Mouse (Mus musculus) stomach, embryonic 15.5 days (tissue): ENCODE measurements around the gene Plcb4. TPM values are rescaled to one million over a fixed set of nuclear protein-coding genes. Genes with fewer than 3 reads are reported as not detected.

Source experiments
- ATAC-seq: fragments of 200-750 bp; cut with Nextera tagmentation; 2 replicates; pipeline ENCODE4 v1.8.0; 2017; ENCODE audit warnings: low read depth, moderate number of reproducible peaks, moderate TSS enrichment; ENCODE audit not compliant: insufficient read depth, low FRiP score
- H3K27ac ChIP-seq: fragments of 300-500 bp; sonication (generic); 2 replicates; pipeline ENCODE4 v1.5.1; 2015; ENCODE audit warnings: mild to moderate bottlenecking, inconsistent platforms
- H3K27me3 ChIP-seq: fragments of 300-500 bp; sonication (generic); replicated peaks from 2 replicates; pipeline ENCODE4 v1.6.1; 2015; ENCODE audit warnings: inconsistent platforms
- H3K36me3 ChIP-seq: fragments of 300-500 bp; sonication (generic); 2 replicates; pipeline ENCODE4 v1.6.1; 2015; ENCODE audit warnings: inconsistent platforms
- H3K4me1 ChIP-seq: fragments of 300-500 bp; sonication (generic); 2 replicates; pipeline ENCODE4 v1.6.1; 2015; ENCODE audit warnings: inconsistent platforms
- H3K4me2 ChIP-seq: fragments of 300-500 bp; sonication (generic); 2 replicates; pipeline ENCODE4 v1.6.1; 2015; ENCODE audit warnings: mild to moderate bottlenecking, inconsistent platforms
- H3K4me3 ChIP-seq: fragments of 300-500 bp; sonication (generic); replicated peaks from 2 replicates; pipeline ENCODE4 v1.5.1; 2015; ENCODE audit warnings: inconsistent platforms
- H3K9ac ChIP-seq: fragments of 300-500 bp; sonication (generic); 2 replicates; pipeline ENCODE4 v1.6.1; 2015; ENCODE audit warnings: inconsistent platforms
- H3K9me3 ChIP-seq: fragments of 300-500 bp; sonication (generic); 2 replicates; pipeline ENCODE4 v1.6.1; 2016; ENCODE audit warnings: inconsistent platforms
- WGBS: fragments of 180-500 bp; shearing (Covaris S2); methylation state at CpG from one replicate; pipeline ENCODE4 v1.1.7; 2015; 5-methylcytosine and 5-hydroxymethylcytosine counted together
- polyA plus RNA-seq: library from polyadenylated mRNA; unstranded; fragments of >200 nt; fragmentation: Nextera tagmentation; extraction: Ambion mirVana; gene quantifications from 2 replicates; pipeline ENCODE4 v1.2.1, GENCODE M21; 2015

Gene Plcb4
- polyA plus RNA-seq, 1 experiment from 2014 or later = 24.7 TPM

DNA sequence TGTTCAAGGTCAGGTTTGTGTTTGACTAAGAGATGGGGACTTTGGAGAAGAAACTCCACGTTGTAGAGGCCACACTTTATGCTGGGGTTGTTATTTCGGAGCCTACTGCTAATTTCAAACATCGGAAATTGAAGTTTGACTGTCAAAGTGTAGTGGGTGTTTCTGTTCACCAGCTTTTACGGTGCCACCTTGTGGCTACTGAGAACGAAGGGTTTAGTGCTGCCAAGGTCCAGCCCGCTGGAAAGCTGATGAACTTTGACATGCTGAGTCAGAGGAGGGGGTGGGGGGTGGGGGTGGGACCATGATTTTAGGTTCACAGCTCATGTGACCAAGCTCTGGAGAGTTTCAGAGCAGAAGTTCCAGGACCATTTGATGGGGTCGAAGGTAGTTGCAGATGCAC is 86.3 kb downstream of the Plcb4 start:
- Histone ChIP-seq H3K4me2 (no peak overlapping the region), H3K9ac (no peak overlapping the region), H3K9me3 (no peaks in the 10 kb centered on the region), H3K27me3 (no peaks in the 10 kb centered on the region), H3K27ac (no peak overlapping the region), H3K36me3 (no peaks in the 10 kb centered on the region), H3K4me1 (peaks cover 10% of the 10 kb centered on the region; the same call in 1 of the 2 replicates), H3K4me3 (no peak overlapping the region)
- no peak for ATAC-seq
- WGBS = 51% methylated on average over 7 of the region's 7 CpGs

DNA sequence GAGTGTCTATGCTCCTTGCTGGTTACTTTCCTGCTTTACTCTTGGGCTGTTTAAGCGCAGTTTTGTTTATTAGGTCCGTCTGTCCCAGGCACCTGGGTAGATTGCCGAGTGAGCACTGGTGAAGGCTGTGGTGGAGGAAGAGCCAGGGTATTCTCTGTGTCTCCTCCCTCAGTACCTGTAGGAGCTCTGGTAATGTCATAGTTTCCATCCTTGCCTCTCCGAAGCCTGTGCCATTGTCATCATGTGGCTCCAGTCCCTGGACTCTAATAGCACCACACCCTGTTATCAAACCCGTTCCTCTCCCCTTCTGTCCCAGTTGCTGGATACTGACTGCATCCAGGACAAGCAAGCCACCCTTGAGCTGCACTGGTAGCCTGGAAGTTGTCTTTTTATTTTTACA is 89.6 kb downstream of the Plcb4 start:
- Histone ChIP-seq H3K27ac (no peak overlapping the region), H3K27me3 (no peaks in the 10 kb centered on the region), H3K4me1 (peaks cover 7% of the 10 kb centered on the region; the same call in 1 of the 2 replicates), H3K4me3 (no peak overlapping the region), H3K36me3 (no peaks in the 10 kb centered on the region), H3K9me3 (no peaks in the 10 kb centered on the region), H3K9ac (no peak overlapping the region), H3K4me2 (no peak overlapping the region)
- no peak for ATAC-seq
- WGBS = 69% methylated on average over 5 of the region's 5 CpGs

- H3K27me3 ChIP-seq = no peaks in the 10 kb centered on the region
- no peak for ATAC-seq
- no peak overlapping the region for H3K9ac ChIP-seq
- WGBS = 62% methylated on average over 15 of the region's 15 CpGs
- H3K27ac ChIP-seq = no peak overlapping the region
- H3K4me3 ChIP-seq = no peak overlapping the region
- no peaks in the 10 kb centered on the region for H3K9me3 ChIP-seq
- H3K4me1 ChIP-seq = peaks cover 7% of the 10 kb centered on the region; the same call in 1 of the 2 replicates
- H3K36me3 ChIP-seq = no peaks in the 10 kb centered on the region
- H3K4me2 ChIP-seq = no peak overlapping the region
These were observed 90.8 kb downstream of the Plcb4 start for GRCm38 (mm10) chr2:135749606-135750005.

GRCm38 (mm10) chr2:135750748-135751147 is 91.9 kb downstream of the Plcb4 start:
- Histone ChIP-seq H3K27ac (no peak overlapping the region), H3K36me3 (no peaks in the 10 kb centered on the region), H3K27me3 (no peaks in the 10 kb centered on the region), H3K9ac (no peak overlapping the region), H3K4me1 (0 out of 2 replicates have a peak, but pooled peaks cover 3% of the 10 kb centered on the region), H3K4me3 (no peak overlapping the region), H3K4me2 (no peak overlapping the region), H3K9me3 (no peaks in the 10 kb centered on the region)
- ATAC-seq = peak; percentile 39; the same call in 1 of the 2 replicates
- 59% methylated on average over 5 of the region's 5 CpGs for WGBS

DNA sequence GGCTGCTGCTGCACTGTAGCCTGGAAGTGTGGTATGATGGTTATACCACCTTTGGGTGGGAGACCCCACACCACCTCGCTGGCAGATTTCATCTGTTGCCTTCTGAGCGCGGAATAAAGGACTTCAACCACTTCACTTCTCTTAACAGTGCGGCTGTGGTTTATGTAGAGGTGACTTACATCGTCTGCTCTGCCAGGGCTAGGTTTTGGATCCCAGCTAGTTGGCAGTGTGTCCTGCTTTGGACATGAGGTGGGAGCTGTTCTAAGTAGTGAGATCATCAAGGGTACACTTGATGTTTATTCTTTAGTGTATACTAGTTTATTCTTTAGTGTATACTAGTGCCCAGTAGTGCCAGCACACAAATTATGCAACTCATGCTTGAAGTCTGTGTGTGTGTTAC is 97.0 kb downstream of the Plcb4 start:
- ATAC-seq = no peak
- no peak overlapping the region for H3K27ac ChIP-seq
- H3K27me3 ChIP-seq = no peaks in the 10 kb centered on the region
- no peak overlapping the region for H3K4me2 ChIP-seq
- no peaks in the 10 kb centered on the region for H3K36me3 ChIP-seq
- 92% methylated on average over 5 of the region's 5 CpGs for WGBS
- no peaks in the 10 kb centered on the region for H3K9me3 ChIP-seq
- H3K9ac ChIP-seq = no peak overlapping the region
- no peak overlapping the region for H3K4me3 ChIP-seq
- H3K4me1 ChIP-seq = 0 out of 2 replicates have a peak, but pooled peaks cover under 1% of the 10 kb centered on the region

- Histone ChIP-seq H3K4me1 (no peaks in the 10 kb centered on the region), H3K4me2 (no peak overlapping the region), H3K36me3 (no peaks in the 10 kb centered on the region), H3K9ac (no peak overlapping the region), H3K27ac (no peak overlapping the region), H3K9me3 (no peaks in the 10 kb centered on the region), H3K4me3 (no peak overlapping the region), H3K27me3 (no peaks in the 10 kb centered on the region)
- no peak for ATAC-seq
- WGBS = 94% methylated on average over 3 of the region's 3 CpGs
These were observed 98.7 kb downstream of the Plcb4 start for GRCm38 (mm10) chr2:135757478-135757877.

DNA sequence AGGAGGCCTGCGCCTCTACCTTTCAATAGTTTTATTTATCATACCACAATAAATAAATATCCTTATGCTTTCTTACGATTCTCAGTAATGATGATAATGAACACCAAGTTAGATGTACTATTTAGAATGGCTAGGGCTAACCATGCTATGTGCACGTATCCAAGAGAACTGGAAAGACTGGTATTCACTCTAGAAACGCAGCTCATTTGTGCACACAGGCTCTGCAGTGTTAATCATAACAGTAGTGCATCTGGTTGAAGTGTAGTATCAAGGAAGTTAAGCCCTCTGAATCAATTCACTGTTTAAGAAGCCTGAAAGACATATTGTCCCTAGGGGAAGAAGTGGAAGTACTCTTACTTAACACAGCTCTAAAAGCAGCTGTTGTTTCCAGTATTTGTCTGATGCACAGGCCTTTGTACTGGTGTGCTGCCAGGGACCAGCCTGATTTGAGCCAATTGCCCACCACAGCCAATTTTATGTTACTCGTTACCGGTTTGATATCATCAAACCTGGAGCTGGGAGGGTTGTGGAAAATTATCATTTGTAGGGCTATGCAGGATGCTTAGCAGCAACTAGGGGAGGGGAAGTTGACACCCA is 100.8 kb downstream of the Plcb4 start:
- H3K9ac ChIP-seq = no peak overlapping the region
- no peaks in the 10 kb centered on the region for H3K4me1 ChIP-seq
- WGBS = 63% methylated on average over 6 of the region's 6 CpGs
- no peak overlapping the region for H3K4me3 ChIP-seq
- H3K9me3 ChIP-seq = no peaks in the 10 kb centered on the region
- no peak overlapping the region for H3K4me2 ChIP-seq
- H3K27me3 ChIP-seq = no peaks in the 10 kb centered on the region
- no peak; the same call in 1 of the 2 replicates for ATAC-seq
- H3K27ac ChIP-seq = no peak overlapping the region
- no peaks in the 10 kb centered on the region for H3K36me3 ChIP-seq

- H3K36me3 ChIP-seq = no peaks in the 10 kb centered on the region
- no peak overlapping the region for H3K27ac ChIP-seq
- no peak overlapping the region for H3K4me2 ChIP-seq
- H3K4me1 ChIP-seq = no peaks in the 10 kb centered on the region
- no peak overlapping the region for H3K4me3 ChIP-seq
- no peak for ATAC-seq
- H3K27me3 ChIP-seq = no peaks in the 10 kb centered on the region
- H3K9me3 ChIP-seq = no peaks in the 10 kb centered on the region
- no peak overlapping the region for H3K9ac ChIP-seq
- 80% methylated on average over 8 of the region's 8 CpGs for WGBS
These were observed 102.5 kb downstream of the Plcb4 start for GRCm38 (mm10) chr2:135761226-135761802.

DNA sequence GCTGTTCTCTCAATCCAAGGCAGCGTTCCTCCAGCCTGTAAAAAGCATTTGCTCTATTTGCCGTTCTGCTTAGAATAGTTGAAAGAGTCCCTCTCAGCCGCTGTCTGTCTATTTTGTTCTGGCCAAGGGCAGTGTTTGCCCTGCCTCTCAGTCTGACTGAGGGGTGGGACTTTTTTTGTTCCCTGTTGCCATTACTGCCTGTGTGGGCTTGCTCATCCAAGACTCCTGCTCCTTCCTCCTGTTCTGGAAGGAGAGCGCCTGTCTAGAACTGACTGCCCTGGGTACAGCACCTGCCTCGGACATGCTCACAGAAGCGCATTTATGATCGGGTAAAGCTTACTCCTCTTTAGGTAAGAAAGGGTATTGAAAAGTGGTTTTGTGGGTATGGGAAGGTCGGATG is 105.9 kb downstream of the Plcb4 start:
- no peaks in the 10 kb centered on the region for H3K27me3 ChIP-seq
- no peaks in the 10 kb centered on the region for H3K36me3 ChIP-seq
- no peak overlapping the region for H3K4me3 ChIP-seq
- no peaks in the 10 kb centered on the region for H3K9me3 ChIP-seq
- H3K4me1 ChIP-seq = 0 out of 2 replicates have a peak, but pooled peaks cover 2% of the 10 kb centered on the region
- H3K27ac ChIP-seq = peak overlapping the region; percentile 28; the same call in 1 of the 2 replicates
- H3K9ac ChIP-seq = no peak overlapping the region
- no peak for ATAC-seq
- H3K4me2 ChIP-seq = 0 out of 2 replicates have a peak overlapping the region, but pooled peaks have one; percentile 9
- WGBS = 54% methylated on average over 8 of the region's 8 CpGs

GRCm38 (mm10) chr2:135766471-135767063 is 107.8 kb downstream of the Plcb4 start:
- no peak overlapping the region for H3K4me3 ChIP-seq
- ATAC-seq = peak; percentile 27; the same call in 1 of the 2 replicates
- H3K27ac ChIP-seq = no peak overlapping the region
- H3K4me1 ChIP-seq = 0 out of 2 replicates have a peak, but pooled peaks cover 4% of the 10 kb centered on the region
- no peak overlapping the region for H3K4me2 ChIP-seq
- H3K9ac ChIP-seq = no peak overlapping the region
- no peaks in the 10 kb centered on the region for H3K27me3 ChIP-seq
- H3K9me3 ChIP-seq = no peaks in the 10 kb centered on the region
- WGBS = 64% methylated on average over 6 of the region's 6 CpGs
- no peaks in the 10 kb centered on the region for H3K36me3 ChIP-seq

DNA sequence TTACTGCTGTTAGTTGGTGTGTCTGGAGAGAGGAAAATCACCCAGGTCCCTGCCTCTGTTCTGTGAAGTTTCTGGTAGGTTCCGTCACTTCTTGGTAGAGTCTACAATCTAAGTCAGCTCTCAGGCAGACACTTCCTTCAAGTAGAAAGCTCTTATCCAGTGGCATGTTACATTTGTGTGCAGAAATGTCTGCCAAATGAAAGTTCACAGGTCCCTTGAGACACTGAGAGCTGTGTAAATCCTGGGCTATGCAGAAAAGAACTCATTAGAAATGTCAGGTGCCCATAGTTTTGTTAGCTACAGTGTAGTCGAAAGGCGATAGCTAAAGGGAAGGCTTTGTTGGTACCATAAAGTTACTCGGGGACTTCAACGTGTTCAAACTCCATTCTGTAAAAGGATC is 108.7 kb downstream of the Plcb4 start:
- ATAC-seq = no peak
- Histone ChIP-seq H3K36me3 (no peaks in the 10 kb centered on the region), H3K27me3 (no peaks in the 10 kb centered on the region), H3K27ac (no peak overlapping the region), H3K4me1 (0 out of 2 replicates have a peak, but pooled peaks cover 4% of the 10 kb centered on the region), H3K4me2 (no peak overlapping the region), H3K4me3 (no peak overlapping the region), H3K9me3 (no peaks in the 10 kb centered on the region), H3K9ac (no peak overlapping the region)
- WGBS = 82% methylated on average over 5 of the region's 5 CpGs

DNA sequence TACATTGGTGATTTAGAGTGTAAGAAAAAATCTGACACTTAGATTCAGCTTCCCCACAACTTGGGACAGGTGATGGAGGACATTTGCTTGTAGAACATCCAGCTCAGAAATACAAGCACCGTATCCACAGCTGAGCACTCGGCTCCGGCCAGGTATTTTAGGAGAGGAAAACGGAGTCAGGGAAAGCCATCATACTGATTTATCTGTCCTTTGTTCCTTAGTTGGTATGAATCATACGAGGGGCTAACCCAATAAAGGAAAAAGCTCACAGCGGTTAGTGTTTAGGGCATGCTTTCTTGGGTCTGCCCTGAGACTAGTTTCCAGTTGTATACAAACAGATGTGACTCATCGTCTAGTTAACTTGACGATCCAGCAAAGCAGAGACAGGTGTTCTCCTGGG is 110.9 kb downstream of the Plcb4 start:
- Histone ChIP-seq H3K9me3 (no peaks in the 10 kb centered on the region), H3K4me2 (no peak overlapping the region), H3K27me3 (no peaks in the 10 kb centered on the region), H3K4me3 (no peak overlapping the region), H3K9ac (no peak overlapping the region), H3K27ac (no peak overlapping the region), H3K4me1 (0 out of 2 replicates have a peak, but pooled peaks cover 4% of the 10 kb centered on the region), H3K36me3 (no peaks in the 10 kb centered on the region)
- WGBS = 51% methylated on average over 8 of the region's 8 CpGs
- no peak for ATAC-seq
